Mouse (Mus musculus) hindbrain, embryonic 13.5 days (tissue): ENCODE data around the gene Msrb1. TPM values are rescaled to one million over a fixed set of nuclear protein-coding genes. Genes with fewer than 3 reads are reported as not detected.

ENCODE experiments used
- ATAC-seq: fragments of 200-750 bp; cut with Nextera tagmentation; 2 replicates; pipeline ENCODE4 v1.8.0; 2017; ENCODE audit warnings: moderate TSS enrichment; ENCODE audit not compliant: low FRiP score
- H3K27ac ChIP-seq: fragments of 300-500 bp; sonication (generic); 2 replicates; pipeline ENCODE4 v1.5.1; 2015; ENCODE audit warnings: inconsistent platforms, mild to moderate bottlenecking, moderate library complexity
- H3K27me3 ChIP-seq: fragments of 300-500 bp; sonication (generic); 2 replicates; pipeline ENCODE4 v1.6.1; 2015; ENCODE audit warnings: mild to moderate bottlenecking, inconsistent platforms
- H3K36me3 ChIP-seq: fragments of 300-500 bp; sonication (generic); 2 replicates; pipeline ENCODE4 v1.6.1; 2015; ENCODE audit warnings: mild to moderate bottlenecking, inconsistent platforms
- H3K4me1 ChIP-seq: fragments of 300-500 bp; sonication (generic); replicated peaks from 2 replicates; pipeline ENCODE4 v1.6.1; 2015; ENCODE audit warnings: inconsistent platforms
- H3K4me2 ChIP-seq: fragments of 300-500 bp; sonication (generic); 2 replicates; pipeline ENCODE4 v1.6.1; 2015; ENCODE audit warnings: inconsistent platforms, mild to moderate bottlenecking, moderate library complexity
- H3K4me3 ChIP-seq: fragments of 300-500 bp; sonication (generic); 2 replicates; pipeline ENCODE4 v1.5.1; 2015; ENCODE audit warnings: mild to moderate bottlenecking, inconsistent platforms
- H3K9ac ChIP-seq: fragments of 300-500 bp; sonication (generic); 2 replicates; pipeline ENCODE4 v1.6.1; 2015; ENCODE audit warnings: mild to moderate bottlenecking, inconsistent platforms
- H3K9me3 ChIP-seq: fragments of 300-500 bp; sonication (generic); 2 replicates; pipeline ENCODE4 v1.6.1; 2016; ENCODE audit warnings: inconsistent platforms
- WGBS: fragments of 180-500 bp; shearing (Covaris S2); methylation state at CpG from one replicate; pipeline ENCODE4 v1.1.7; 2015; 5-methylcytosine and 5-hydroxymethylcytosine counted together
- polyA plus RNA-seq: library from polyadenylated mRNA; unstranded; fragments of >200 nt; fragmentation: Nextera tagmentation; extraction: Ambion mirVana; gene quantifications from 2 replicates; pipeline ENCODE4 v1.2.1, GENCODE M21; 2015

Msrb1 gene
- polyA plus RNA-seq, 1 experiment from 2014 or later = 24.0 TPM

GRCm38 (mm10) chr17:24722220-24722924 lies 14.1 kb upstream of the Msrb1 start:
- H3K27ac ChIP-seq = no peak overlapping the region

GRCm38 (mm10) chr17:24723122-24723880 lies 13.1 kb upstream of the Msrb1 start:
- Histone ChIP-seq H3K27me3 (peaks cover 10% of the 10 kb centered on the region; the same call in 1 of the 2 replicates), H3K4me2 (peak overlapping the region; percentile 84), H3K36me3 (peaks cover 16% of the 10 kb centered on the region), H3K9ac (peak overlapping the region; percentile 94), H3K4me3 (peak overlapping the region; percentile 87), H3K4me1 (peaks cover 39% of the 10 kb centered on the region), H3K9me3 (no peaks in the 10 kb centered on the region), H3K27ac (peak overlapping the region; percentile 89)
- ATAC-seq = no peak
- 6% methylated on average over 12 of the region's 12 CpGs for WGBS

More at GRCm38 (mm10) chr17:24722220-24722924, 14.1 kb upstream of the Msrb1 start:
- Histone ChIP-seq H3K9me3 (no peaks in the 10 kb centered on the region), H3K4me1 (peaks cover 39% of the 10 kb centered on the region), H3K27me3 (0 out of 2 replicates have a peak, but pooled peaks cover 2% of the 10 kb centered on the region), H3K4me2 (peak overlapping the region; percentile 84), H3K36me3 (peaks cover 24% of the 10 kb centered on the region), H3K9ac (peak overlapping the region; percentile 94; the same call in 1 of the 2 replicates), H3K4me3 (peak overlapping the region; percentile 1; the same call in 1 of the 2 replicates)
- 36% methylated on average over 13 of the region's 13 CpGs for WGBS
- no peak for ATAC-seq

GRCm38 (mm10) chr17:24723881-24724180 lies 12.6 kb upstream of the Msrb1 start:
- ATAC-seq = no peak
- Histone ChIP-seq H3K36me3 (peaks cover 16% of the 10 kb centered on the region), H3K9ac (peak overlapping the region; percentile 94), H3K27ac (peak overlapping the region; percentile 89), H3K4me2 (peak overlapping the region; percentile 84), H3K4me1 (peaks cover 35% of the 10 kb centered on the region), H3K4me3 (peak overlapping the region; percentile 87), H3K27me3 (peaks cover 14% of the 10 kb centered on the region; the same call in 1 of the 2 replicates), H3K9me3 (no peaks in the 10 kb centered on the region)
- under 1% methylated on average over 15 of the region's 15 CpGs for WGBS

- peaks cover 14% of the 10 kb centered on the region; the same call in 1 of the 2 replicates for H3K27me3 ChIP-seq
- H3K9me3 ChIP-seq = no peaks in the 10 kb centered on the region
- WGBS = under 1% methylated on average over 30 of the region's 30 CpGs
- H3K9ac ChIP-seq = peak within 1 kb of the TSS; percentile 94
- H3K36me3 ChIP-seq = peaks cover 16% of the 10 kb centered on the region
- H3K4me2 ChIP-seq = peak within 1 kb of the TSS; percentile 84
- peak within 1 kb of the TSS; percentile 87 for H3K4me3 ChIP-seq
- peak within 1 kb of the TSS; percentile 89 for H3K27ac ChIP-seq
- ATAC-seq = peak; percentile 78
- H3K4me1 ChIP-seq = peaks cover 31% of the 10 kb centered on the region
Observed at GRCm38 (mm10) chr17:24724184-24724583, 12.3 kb upstream of the Msrb1 start, which contains the start of gene Ndufb10. TSS of gene Ndufb10 (minus strand) at chr17:24724478.

GRCm38 (mm10) chr17:24725637-24726390 lies 10.6 kb upstream of the Msrb1 start:
- no peak for ATAC-seq
- Histone ChIP-seq H3K9ac (no peak overlapping the region), H3K4me3 (no peak overlapping the region), H3K4me2 (no peak overlapping the region), H3K9me3 (no peaks in the 10 kb centered on the region), H3K27me3 (peaks cover 15% of the 10 kb centered on the region; the same call in 1 of the 2 replicates), H3K27ac (no peak overlapping the region), H3K36me3 (peaks cover 16% of the 10 kb centered on the region), H3K4me1 (peaks cover 28% of the 10 kb centered on the region)
- WGBS = 75% methylated on average over 3 of the region's 3 CpGs

- WGBS = 80% methylated on average over 2 of the region's 2 CpGs
Observed at GRCm38 (mm10) chr17:24727618-24728017, 8.8 kb upstream of the Msrb1 start, which contains the start of gene Rpl3l. TSS of gene Rpl3l (plus strand) at chr17:24727820.

GRCm38 (mm10) chr17:24728184-24728583 lies 8.3 kb upstream of the Msrb1 start:
- Histone ChIP-seq H3K36me3 (no peaks in the 10 kb centered on the region), H3K4me1 (peaks cover 6% of the 10 kb centered on the region), H3K9ac (0 out of 2 replicates have a peak overlapping the region, but pooled peaks have one; percentile 29), H3K4me2 (no peak overlapping the region), H3K27ac (no peak overlapping the region), H3K9me3 (no peaks in the 10 kb centered on the region), H3K27me3 (peaks cover 25% of the 10 kb centered on the region; the same call in 1 of the 2 replicates), H3K4me3 (no peak overlapping the region)
- WGBS = 76% methylated on average over 17 of the region's 17 CpGs
- no peak for ATAC-seq

More at GRCm38 (mm10) chr17:24727618-24728017, 8.8 kb upstream of the Msrb1 start, which contains the start of gene Rpl3l:
- H3K4me2 ChIP-seq = no peak within 1 kb of the TSS
- H3K36me3 ChIP-seq = peaks cover under 1% of the 10 kb centered on the region; the same call in 1 of the 2 replicates
- H3K4me3 ChIP-seq = no peak within 1 kb of the TSS
- no peak within 1 kb of the TSS for H3K27ac ChIP-seq
- H3K9ac ChIP-seq = 0 out of 2 replicates have a peak within 1 kb of the TSS, but pooled peaks have one; percentile 29
- no peaks in the 10 kb centered on the region for H3K9me3 ChIP-seq
- no peak for ATAC-seq
- peaks cover 11% of the 10 kb centered on the region for H3K4me1 ChIP-seq
- peaks cover 23% of the 10 kb centered on the region; the same call in 1 of the 2 replicates for H3K27me3 ChIP-seq

GRCm38 (mm10) chr17:24729067-24729466 lies 7.4 kb upstream of the Msrb1 start:
- no peaks in the 10 kb centered on the region for H3K4me1 ChIP-seq

GRCm38 (mm10) chr17:24730787-24731186 lies 5.7 kb upstream of the Msrb1 start:
- H3K9ac ChIP-seq = no peak overlapping the region
- peaks cover 3% of the 10 kb centered on the region for H3K4me1 ChIP-seq
- H3K4me2 ChIP-seq = no peak overlapping the region
- no peak overlapping the region for H3K27ac ChIP-seq
- no peaks in the 10 kb centered on the region for H3K9me3 ChIP-seq
- H3K36me3 ChIP-seq = no peaks in the 10 kb centered on the region
- peaks cover 25% of the 10 kb centered on the region; the same call in 1 of the 2 replicates for H3K27me3 ChIP-seq
- no peak overlapping the region for H3K4me3 ChIP-seq
- no peak for ATAC-seq
- WGBS = 83% methylated on average over 14 of the region's 14 CpGs

More at GRCm38 (mm10) chr17:24729067-24729466, 7.4 kb upstream of the Msrb1 start:
- H3K4me3 ChIP-seq = no peak overlapping the region
- H3K27ac ChIP-seq = no peak overlapping the region
- peaks cover 25% of the 10 kb centered on the region; the same call in 1 of the 2 replicates for H3K27me3 ChIP-seq
- no peak for ATAC-seq
- no peak overlapping the region for H3K9ac ChIP-seq
- H3K36me3 ChIP-seq = no peaks in the 10 kb centered on the region
- no peak overlapping the region for H3K4me2 ChIP-seq
- WGBS = 83% methylated on average over 6 of the region's 6 CpGs
- H3K9me3 ChIP-seq = no peaks in the 10 kb centered on the region

GRCm38 (mm10) chr17:24732233-24732935 lies 4.1 kb upstream of the Msrb1 start:
- WGBS = 78% methylated on average over 12 of the region's 12 CpGs

GRCm38 (mm10) chr17:24733434-24734050 lies 2.9 kb upstream of the Msrb1 start:
- WGBS = 91% methylated on average over 21 of the region's 21 CpGs

More at GRCm38 (mm10) chr17:24732233-24732935, 4.1 kb upstream of the Msrb1 start:
- no peaks in the 10 kb centered on the region for H3K36me3 ChIP-seq
- H3K4me2 ChIP-seq = no peak overlapping the region
- H3K4me3 ChIP-seq = no peak overlapping the region
- ATAC-seq = no peak
- H3K27ac ChIP-seq = no peak overlapping the region
- H3K27me3 ChIP-seq = peaks cover 23% of the 10 kb centered on the region; the same call in 1 of the 2 replicates
- no peaks in the 10 kb centered on the region for H3K9me3 ChIP-seq
- peaks cover 18% of the 10 kb centered on the region for H3K4me1 ChIP-seq
- H3K9ac ChIP-seq = 0 out of 2 replicates have a peak overlapping the region, but pooled peaks have one; percentile 4

More at GRCm38 (mm10) chr17:24733434-24734050, 2.9 kb upstream of the Msrb1 start:
- Histone ChIP-seq H3K27me3 (peaks cover 12% of the 10 kb centered on the region; the same call in 1 of the 2 replicates), H3K4me2 (no peak overlapping the region), H3K9me3 (no peaks in the 10 kb centered on the region), H3K36me3 (no peaks in the 10 kb centered on the region), H3K27ac (no peak overlapping the region), H3K4me3 (no peak overlapping the region), H3K4me1 (peaks cover 27% of the 10 kb centered on the region), H3K9ac (no peak overlapping the region)
- no peak for ATAC-seq
